In the genomic region with DNA sequence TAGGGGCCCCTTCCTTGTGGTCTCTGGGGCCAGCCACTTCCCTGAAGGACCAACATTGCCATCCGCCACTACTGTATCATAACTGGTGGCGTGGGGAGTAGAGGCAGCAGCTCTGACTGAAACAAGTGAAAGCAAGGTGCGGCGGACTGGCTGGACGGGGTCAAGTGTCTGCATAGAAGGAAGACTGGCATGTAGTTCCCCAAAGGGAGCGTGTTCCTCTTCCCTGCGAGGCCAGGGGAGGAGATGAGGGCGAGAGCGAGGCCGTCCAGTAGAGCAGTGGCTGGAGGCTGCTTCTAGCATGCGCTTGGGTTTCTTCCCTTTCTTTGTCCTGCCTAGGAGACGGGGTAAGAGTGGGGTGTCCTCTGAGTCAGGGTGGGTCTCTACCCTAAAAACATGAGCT, we compare ENCODE assay signal across 17 mouse cellular contexts.
"Had no signal": no experiment of that assay in that cellular context is flagged by ENCODE, and none has a peak within 500 bp of the region (broad histone marks: within the 10 kb centered on the region; RNA-seq: fewer than 3 reads in every experiment).

No protein-coding gene starts in this region.

- H3K4me3 ChIP-seq: layer of hippocampus, adult 2 months; limb, embryonic 12.5 days; midbrain, embryonic 10.5 days had no signal

- H3K9me3 ChIP-seq: limb, embryonic 12.5 days; midbrain, embryonic 10.5 days had no signal

- H3K27ac ChIP-seq: kidney, postnatal 0 days; layer of hippocampus, adult 2 months; limb, embryonic 12.5 days; liver, embryonic 14.5 days; macrophage; midbrain, embryonic 10.5 days had no signal

- H3K27me3 ChIP-seq: limb, embryonic 12.5 days had no signal

- H3K9ac ChIP-seq: limb, embryonic 12.5 days; liver, embryonic 14.5 days had no signal

- DNase-seq: kidney, adult 11 months; kidney, adult 9 months; kidney, postnatal 36 days; liver; lung, adult 2 months; midbrain, embryonic 14.5 days; right cerebral cortex, adult 18-20 months; right cerebral cortex, postnatal 25 days; thymus, adult 18-20 months; thymus, postnatal 25 days had no signal

- H3K4me2 ChIP-seq: limb, embryonic 12.5 days had no signal

- ATAC-seq: lung, postnatal 0 days had no signal
